Mouse (Mus musculus) G1E-ER4 (cell line): Measurements from ENCODE around the gene Zfhx3. TPM values are rescaled to one million over a fixed set of nuclear protein-coding genes. Genes with fewer than 3 reads are reported as not detected.

ENCODE experiments used
- GATA1 ChIP-seq: IDR thresholded peaks from one replicate; pipeline ENCODE4 v1.8.0; 2012; ENCODE audit warnings: low read length, inconsistent platforms
- polyA plus RNA-seq: library from polyadenylated mRNA; stranded (reverse); fragments of >175 nt; gene quantifications from 2 replicates; pipeline ENCODE4 v1.2.3, GENCODE M21; 2012

The Zfhx3 gene
- polyA plus RNA-seq, 1 experiment: not detected

DNA sequence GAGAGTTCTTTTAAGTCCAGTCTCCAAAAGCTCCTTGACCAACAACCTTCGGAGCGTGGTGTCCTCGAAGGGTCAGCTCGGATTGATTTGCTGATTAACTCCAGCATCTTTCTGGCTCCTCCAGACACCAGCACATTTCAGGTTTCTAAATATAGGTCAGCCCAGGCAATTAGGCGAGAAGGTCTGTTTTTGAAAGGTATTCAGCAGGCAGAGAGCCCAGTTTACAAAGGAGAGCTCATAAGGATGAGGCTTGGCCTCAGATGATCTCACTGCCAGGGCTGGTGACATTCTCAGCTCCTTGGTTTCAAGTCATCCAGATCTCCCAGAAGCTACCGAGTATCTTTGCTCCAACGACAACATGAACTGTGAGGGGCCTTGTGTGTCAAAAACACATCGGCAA lies 535.7 kb downstream of the Zfhx3 start:
- no peak for TF ChIP-seq GATA1

DNA sequence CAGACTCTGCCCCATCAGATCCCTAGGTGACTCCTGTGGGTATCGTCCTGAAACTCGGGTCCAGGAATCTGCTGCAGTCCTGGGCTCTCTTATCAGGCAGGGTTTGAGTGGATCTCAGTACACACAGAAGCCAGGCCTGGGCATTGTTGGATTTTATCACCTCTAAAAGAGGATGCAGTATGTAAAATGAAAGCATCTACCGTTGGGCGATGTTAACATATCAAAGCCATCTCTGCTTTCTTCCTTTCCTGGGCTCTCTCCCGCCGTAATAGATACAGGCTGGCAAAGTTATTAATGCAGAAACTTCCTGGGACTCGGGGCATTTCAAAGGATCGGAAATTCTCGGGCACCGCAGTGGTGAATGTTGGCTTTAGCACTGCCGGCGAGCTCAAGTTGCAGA lies 537.7 kb downstream of the Zfhx3 start:
- TF ChIP-seq GATA1: no peak

DNA sequence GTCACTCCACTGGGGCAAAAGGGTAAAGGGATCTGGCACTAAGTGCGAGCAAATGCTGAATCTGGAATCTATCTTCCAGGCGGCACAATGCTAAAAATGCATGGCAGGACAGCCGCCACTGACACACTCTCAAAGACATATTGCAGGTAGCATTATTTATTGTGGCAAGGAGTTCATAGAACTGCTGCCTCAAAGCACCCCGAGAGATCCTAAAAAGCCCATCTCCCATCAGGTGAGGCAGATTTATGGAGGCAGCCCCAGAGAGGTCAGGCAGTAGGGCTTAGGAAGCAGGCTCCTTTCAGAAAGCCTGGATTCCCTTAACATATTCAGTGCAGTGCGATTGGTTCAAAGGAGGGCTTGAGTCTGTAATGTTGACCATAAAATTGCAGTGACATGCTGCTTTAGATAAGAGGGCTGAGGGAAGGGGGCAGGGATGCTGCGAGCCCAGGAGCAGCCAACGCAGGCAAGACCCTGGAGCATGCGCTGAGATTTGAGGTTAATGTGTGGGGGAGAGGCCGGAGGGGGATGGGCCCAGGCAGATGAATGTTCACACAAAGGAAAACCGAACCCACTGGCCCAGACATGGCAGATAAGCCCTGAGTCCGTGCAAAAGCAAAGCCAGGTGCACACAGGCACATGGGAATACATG lies 538.8 kb downstream of the Zfhx3 start:
- no peak for TF ChIP-seq GATA1

DNA sequence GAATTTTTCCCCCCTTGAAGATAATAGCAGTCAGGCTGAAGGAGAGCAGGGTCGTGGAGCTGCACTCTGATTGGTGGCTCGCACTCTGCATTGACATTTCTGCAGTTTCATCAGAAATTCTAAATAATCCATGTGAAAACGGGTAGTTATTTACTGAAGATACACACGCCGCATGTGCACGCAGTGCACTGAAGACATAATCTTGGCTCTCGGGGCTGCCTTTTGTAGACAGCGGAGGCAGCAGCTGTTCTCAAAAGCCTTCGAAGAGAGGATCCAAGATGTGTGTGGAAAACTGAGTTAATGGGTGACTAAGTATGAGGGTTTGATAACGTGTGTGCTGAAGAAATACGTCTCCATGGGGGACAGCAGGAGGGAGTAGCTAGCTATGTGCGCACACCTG lies 553.7 kb downstream of the Zfhx3 start:
- no peak for TF ChIP-seq GATA1

DNA sequence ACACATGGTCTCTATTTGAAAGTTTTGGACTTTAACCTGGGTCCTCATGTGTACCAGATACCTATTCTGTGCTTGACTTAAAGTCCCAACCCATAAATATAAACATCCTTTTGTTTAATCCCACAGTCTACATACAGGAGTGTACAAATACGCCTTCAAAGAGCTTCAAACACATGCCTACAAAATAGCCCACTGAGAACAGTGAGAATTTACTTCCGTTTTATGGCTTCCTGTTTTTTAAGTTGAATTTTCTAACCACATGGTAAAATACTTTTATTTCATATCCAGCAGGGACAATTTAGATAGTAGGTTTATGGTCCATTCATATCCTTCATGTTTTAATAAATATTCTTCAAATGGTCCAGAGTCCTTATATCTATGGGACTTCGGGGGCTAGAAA lies 564.3 kb downstream of the Zfhx3 start:
- TF ChIP-seq GATA1: no peak

DNA sequence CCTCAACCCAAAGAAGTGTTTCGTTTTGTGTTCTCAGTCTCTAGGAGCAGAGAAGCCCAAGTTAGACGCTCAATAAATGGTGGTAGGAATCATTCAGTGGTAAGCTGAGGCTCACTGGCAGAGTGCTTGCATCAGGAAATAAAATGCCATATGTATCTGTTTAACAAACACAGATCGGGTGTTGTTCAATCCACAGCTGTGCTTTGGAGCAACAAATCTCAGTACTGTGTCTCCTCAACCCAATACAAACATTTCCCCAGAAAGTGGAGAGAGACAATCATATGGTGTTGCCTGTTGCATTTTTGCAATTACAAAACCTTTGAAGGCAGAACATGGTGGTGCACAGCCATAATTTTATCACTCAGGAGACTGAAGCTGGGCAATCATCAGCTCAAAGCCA lies 565.3 kb downstream of the Zfhx3 start:
- TF ChIP-seq GATA1: no peak

DNA sequence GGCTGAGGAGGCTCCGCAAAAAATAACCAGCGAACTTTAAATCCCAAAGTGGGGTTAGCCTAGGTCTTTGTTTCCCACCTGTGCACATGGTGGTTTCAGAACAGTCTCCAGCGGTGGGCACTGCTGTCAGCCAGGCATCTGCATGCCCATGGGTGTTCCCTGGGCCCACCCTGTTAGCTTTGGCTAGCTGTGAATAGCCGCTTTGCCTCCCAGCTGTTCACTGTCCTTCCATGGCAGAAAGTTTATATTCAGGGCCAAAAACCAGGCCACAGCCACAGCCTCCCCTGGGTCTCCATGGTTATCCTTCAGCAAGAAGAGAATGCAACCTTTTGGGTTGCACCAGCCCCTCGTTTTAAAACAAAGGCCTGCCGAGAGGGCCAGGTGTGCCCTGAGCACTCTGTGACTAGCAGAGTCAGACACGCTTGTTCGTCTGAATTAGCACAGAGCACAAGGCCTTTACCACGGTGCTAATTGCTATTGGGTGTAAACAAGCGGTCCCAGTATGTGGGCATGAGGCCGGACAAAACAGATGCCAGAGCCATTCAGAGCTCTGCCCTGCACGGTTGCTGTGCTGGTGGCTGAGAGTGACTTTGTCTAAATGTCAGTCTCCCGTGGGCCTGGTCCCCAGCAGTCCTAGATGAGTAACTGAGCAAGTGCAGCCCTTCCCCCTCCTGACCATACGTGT lies 568.3 kb downstream of the Zfhx3 start:
- TF ChIP-seq GATA1: no peak

DNA sequence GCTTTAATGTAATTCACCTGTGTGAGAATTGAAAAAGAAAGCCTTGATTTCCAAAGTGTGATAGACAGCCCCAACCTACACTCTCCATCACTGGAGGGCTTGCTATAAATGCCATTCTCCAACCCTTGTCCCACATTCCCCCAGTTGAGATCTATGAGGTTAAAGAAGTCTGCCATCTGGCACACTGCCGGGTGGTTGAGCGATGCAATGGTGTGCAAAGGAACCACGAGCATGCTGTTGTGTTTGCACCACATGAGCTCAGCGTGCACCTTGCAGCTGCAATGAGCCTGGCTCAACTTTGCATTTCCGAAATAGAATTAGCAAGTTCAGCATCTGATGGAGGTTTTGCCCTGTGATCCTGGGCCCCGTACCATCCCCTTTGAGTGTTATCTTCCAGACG lies 575.7 kb downstream of the Zfhx3 start:
- no peak for TF ChIP-seq GATA1

DNA sequence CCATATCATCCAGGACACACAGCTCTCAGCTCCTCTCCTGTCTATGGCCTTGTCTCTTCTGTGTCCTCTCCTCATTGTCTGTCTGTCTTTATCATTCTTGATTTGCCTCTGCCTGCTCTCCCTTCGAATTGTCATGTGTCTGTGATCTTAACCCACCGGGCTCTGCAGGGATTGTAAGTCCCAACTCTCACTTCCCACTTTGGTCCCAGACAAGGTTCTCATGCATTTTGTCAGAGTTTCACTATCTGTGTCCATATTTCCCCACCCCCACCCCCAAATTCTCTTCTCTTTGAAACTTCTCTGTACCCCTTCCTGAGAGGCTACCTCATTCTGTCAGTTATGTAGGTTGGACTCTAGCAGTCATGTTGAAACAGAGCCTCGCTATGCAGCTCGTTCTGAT lies 579.6 kb downstream of the Zfhx3 start:
- no peak for TF ChIP-seq GATA1

DNA sequence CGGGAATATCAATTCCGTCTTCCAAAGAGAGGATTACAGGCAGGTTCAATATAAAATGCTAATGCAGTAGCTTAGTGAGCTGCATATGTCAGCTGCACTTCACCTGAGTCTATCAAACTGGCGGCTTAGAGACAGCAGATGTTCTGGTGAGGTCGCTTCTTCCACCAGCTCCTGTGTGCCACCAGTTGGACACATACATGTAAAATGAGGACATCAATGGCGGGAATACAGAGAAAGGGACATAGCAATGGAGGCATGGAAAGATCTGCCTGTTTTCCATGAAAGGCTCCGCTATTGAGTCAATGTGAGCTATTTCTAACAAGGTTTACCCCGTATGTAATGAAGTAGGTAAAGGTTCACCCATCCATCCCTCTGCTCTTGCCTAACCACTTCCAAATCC lies 587.0 kb downstream of the Zfhx3 start:
- TF ChIP-seq GATA1: no peak

DNA sequence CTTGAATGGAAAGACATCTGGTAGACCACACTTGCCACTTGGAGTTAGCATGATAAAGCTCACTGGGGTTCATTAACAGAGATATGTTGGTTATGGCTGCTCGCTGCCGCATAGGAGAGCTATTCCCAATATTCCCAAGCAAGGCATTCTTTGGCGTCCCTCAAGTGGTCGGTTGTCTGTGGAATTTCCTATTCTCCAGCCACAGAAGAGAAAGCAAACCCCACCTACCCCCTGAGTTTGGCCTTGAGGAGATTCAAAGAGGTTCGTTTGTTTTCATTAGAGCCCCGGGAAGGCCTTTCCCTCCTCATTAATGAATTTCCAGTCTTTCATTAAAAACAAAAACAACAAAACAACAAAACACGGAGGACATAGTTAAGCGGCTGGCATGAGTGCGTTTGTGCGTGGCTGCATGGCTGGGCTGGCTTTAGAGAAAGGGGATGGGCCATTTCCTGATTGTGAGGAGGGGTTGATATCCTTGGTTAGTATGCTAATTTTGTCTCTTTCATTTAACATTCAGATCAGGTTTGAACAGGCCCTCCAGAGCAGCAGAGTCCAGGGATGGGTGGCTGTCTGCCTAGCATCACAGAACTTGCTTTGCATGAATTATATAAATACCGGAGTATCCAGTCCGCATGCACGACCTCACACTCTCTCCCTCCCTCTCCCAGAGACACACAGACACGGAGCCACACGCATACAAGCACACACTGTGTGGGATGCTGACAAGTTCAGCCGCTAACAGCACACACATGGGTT lies 592.9 kb downstream of the Zfhx3 start:
- TF ChIP-seq GATA1: no peak

DNA sequence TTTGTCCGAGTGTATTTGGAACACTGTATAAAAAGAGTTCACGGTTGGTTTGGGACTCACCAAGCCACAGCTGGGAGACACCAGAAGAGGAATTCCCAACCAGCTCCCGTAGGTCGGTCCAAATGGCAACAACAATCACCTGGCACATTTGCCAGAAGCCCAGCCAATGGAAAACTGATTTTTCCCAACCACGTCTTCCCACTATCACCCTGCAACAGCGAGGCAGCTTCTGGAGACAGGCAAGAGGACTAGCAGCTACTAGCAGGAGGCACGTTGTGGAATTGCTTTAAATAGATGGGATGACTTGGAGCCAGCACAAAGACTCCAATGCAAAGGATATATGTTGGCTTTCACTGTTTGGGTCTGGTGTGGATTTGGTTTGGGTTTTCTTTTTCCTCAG lies 593.7 kb downstream of the Zfhx3 start:
- TF ChIP-seq GATA1: no peak

DNA sequence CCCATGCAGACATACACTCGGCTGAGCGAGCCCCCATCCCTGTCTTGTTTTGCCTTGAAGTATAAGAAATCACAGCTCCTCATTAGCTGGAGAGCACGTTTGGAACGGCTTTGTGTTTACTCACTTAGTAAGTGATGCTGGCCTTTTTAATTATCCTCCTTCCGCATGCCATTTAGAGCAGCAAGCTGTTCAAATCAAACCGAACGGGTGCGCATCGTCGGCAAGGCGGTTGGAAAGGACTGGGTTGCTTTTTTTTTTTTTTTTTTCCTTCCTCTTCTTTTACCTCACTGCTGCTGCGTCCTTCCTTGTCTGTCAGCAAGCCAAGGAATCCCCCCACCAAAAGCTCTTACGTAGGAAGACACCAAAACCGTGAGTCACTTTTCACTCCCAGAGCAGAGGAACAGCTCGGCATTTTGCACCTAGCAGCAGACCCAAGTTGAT lies 594.5 kb downstream of the Zfhx3 start:
- no peak for TF ChIP-seq GATA1

DNA sequence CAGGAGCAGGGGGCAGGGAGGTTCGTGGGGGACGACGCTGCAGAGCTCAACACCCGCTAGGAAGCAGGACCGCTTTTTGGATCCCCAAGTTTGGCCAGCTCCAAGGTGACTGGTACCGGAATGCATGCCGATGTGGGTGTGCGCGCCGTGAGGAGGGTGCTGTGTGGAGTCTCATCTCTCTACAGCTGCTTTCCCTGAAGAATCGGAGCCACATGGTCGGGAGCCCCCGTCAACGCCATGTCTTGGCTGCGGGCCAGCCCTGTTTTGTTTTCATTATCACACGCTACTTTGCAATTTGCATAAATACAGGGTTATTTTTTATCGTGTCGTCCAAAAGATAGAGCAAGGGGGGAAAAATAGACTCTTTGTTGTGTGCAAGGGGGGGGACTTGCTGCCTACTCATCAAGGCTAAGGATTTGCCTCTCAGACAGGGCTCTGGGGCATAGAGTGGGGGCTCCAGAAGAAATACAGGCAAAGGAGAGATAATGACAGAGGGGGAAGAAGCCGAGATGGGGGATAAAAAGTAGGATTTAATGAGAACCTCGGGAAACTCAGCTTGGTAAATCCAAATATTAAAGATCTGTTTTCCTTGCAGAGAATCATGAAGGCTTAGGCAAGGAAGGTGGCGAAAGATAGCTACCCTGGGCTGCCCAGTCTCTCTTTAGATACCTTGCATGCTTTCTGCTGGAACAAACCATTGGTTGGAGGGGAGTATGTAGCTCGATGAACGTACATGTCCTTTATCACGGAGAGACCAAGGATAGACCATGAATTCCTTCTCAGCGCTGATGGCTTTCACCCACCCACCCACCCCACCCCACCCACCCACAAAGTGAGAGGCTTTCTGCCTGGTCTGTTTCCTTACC lies 595.5 kb downstream of the Zfhx3 start:
- TF ChIP-seq GATA1: no peak

DNA sequence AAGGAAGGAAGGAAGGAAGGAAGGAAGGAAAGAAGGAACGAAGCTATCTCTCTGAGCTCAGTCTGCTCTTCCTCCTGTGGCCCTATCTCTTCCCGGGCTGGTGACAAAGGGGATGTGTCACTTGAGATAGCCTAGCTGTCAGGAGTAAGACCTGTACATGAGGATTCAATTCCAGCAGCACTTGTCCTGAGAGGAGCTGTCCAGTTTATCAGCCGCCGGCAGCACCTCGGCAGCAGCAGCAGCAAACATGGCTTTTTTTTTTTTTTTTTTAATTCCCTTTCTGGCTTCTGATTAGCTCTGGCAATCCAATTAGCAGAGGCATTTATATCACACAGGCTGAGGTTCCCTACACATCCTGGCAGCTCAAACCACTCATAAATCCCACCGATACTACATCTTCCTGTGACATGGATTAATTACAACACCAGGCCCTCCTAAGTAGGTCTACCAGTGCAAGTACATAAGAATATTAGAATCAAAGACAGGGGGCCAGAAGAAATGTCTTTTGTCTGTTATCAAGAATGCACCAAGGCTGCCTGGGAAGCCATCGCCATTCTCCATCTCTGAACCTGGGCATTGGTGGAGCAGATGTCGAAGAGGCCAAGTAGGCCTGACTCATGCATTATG lies 596.6 kb downstream of the Zfhx3 start:
- no peak for TF ChIP-seq GATA1
